Mouse (Mus musculus) ovary, postnatal 36 days (tissue): ENCODE results near the gene Syt1.
A peak's percentile ranks its signal among the peaks of the same experiment; 100 is the strongest.

Experiments used
- DNase-seq: peaks from one replicate; pipeline ENCODE4 v3.0.0; 2022; ENCODE audit warnings: low spot score, mixed read lengths

The Syt1 gene

GRCm38 (mm10) chr10:109010241-109011193 is at the start of gene Syt1:
Gene Syt1, minus strand, starts transcription at chr10:109010982.
- DNase-seq = peak; percentile 45

GRCm38 (mm10) chr10:109056500-109056899 is 45.7 kb upstream of the Syt1 start:
- no peak for DNase-seq

GRCm38 (mm10) chr10:109047537-109047936 is 36.8 kb upstream of the Syt1 start:
- no peak for DNase-seq

- DNase-seq = no peak
These were observed 36.2 kb upstream of the Syt1 start for GRCm38 (mm10) chr10:109046988-109047387.

GRCm38 (mm10) chr10:109011226-109012165 is 714 bp upstream of the Syt1 start:
- DNase-seq = peak; percentile 32

GRCm38 (mm10) chr10:109009831-109010230 is 951 bp downstream of the Syt1 start:
- DNase-seq = no peak

- no peak for DNase-seq
These were observed 2.3 kb downstream of the Syt1 start for GRCm38 (mm10) chr10:109008456-109008855.

- DNase-seq = no peak
These were observed 7.3 kb downstream of the Syt1 start for GRCm38 (mm10) chr10:109003482-109003881.

- no peak for DNase-seq
These were observed 23.5 kb downstream of the Syt1 start for GRCm38 (mm10) chr10:108987250-108987649.

GRCm38 (mm10) chr10:108979660-108980059 is 31.1 kb downstream of the Syt1 start:
- DNase-seq = peak; percentile 76

GRCm38 (mm10) chr10:108954952-108955351 is 55.8 kb downstream of the Syt1 start:
- no peak for DNase-seq

GRCm38 (mm10) chr10:108952182-108952581 is 58.6 kb downstream of the Syt1 start:
- no peak for DNase-seq

- no peak for DNase-seq
These were observed 73.8 kb downstream of the Syt1 start for GRCm38 (mm10) chr10:108936838-108937430.

GRCm38 (mm10) chr10:108930299-108930698 is 80.5 kb downstream of the Syt1 start:
- DNase-seq = no peak

- DNase-seq = no peak
These were observed 81.1 kb downstream of the Syt1 start for GRCm38 (mm10) chr10:108929676-108930075.

- DNase-seq = no peak
These were observed 105.5 kb downstream of the Syt1 start for GRCm38 (mm10) chr10:108905264-108905663.

GRCm38 (mm10) chr10:108904371-108904770 is 106.4 kb downstream of the Syt1 start:
- no peak for DNase-seq

GRCm38 (mm10) chr10:108896529-108896928 is 114.3 kb downstream of the Syt1 start:
- no peak for DNase-seq

GRCm38 (mm10) chr10:108893288-108893687 is 117.5 kb downstream of the Syt1 start:
- no peak for DNase-seq

- no peak for DNase-seq
These were observed 118.3 kb downstream of the Syt1 start for GRCm38 (mm10) chr10:108892441-108892840.

GRCm38 (mm10) chr10:108889084-108889483 is 121.7 kb downstream of the Syt1 start:
- no peak for DNase-seq

GRCm38 (mm10) chr10:108886781-108887180 is 124.0 kb downstream of the Syt1 start:
- DNase-seq = no peak
